Mouse (Mus musculus): Measurements from ENCODE around the gene Tssc4. TPM values are rescaled to one million over a fixed set of nuclear protein-coding genes. Genes with fewer than 3 reads are reported as not detected.
A peak's percentile ranks its signal among the peaks of the same experiment; 100 is the strongest.

The Tssc4 gene
- polyA plus RNA-seq, 1 experiment = 23.0 TPM

DNA sequence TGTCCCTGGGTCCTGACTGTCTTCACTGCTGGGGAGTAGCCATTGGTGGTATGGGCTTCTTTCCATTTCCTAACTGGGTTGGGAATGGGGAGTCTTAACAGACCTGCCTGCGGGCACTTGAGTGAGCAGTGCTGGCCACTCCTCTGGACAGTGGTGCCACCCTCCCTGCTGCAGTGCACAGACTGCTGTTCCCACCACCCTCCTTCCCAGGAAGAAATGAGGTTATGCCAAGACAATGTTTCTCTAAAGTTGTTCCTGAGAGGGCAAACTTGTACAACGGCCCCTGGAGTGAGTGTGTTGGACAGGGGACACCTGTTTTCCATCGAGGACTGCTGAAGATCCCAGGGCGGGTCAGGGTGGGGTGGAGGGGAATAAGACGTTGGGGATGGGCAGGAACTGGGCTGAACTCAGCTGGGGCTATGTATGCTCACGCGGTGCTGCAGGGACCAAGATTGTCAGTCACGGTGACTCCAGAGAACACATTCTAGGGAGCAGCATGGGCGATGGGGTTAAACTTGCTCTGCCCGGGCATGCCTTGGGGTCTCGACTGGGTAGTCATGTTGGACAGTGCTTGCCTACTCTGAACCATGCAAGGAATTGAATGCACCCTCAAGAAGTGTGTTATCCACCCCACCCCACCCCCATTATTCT is 15.0 kb upstream of the Tssc4 start:
- peaks cover 55% of the 10 kb centered on the region for H3K4me1 ChIP-seq (ENCODE audit: control insufficient read depth, insufficient read depth, low read length)
- TF ChIP-seq CTCF (IDR thresholded peaks at IDR 0.05; ENCODE audit: low read depth, low read length) (no peak), POLR2A (IDR thresholded peaks at IDR 0.05; ENCODE audit: borderline replicate concordance, low read depth, low read length) (no peak)

DNA sequence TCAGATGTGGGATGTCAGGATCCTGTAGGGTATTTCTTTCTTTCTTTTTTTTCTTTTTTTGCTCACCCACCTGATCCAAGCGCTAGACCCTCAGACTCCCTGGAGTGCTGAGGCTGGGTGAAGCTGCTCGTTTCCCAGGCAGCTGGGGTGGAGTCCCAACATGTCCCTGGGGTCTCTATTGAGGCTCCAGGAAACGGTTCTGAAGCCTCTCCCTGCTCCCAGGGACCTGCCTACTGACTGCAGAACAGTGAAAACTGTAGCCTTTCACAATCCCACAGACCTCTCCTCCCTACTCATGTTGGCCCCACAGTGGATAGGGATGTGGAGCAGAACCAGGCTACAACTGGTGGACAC is 14.5 kb upstream of the Tssc4 start:
- Histone ChIP-seq H3K27ac (ENCODE audit: insufficient read depth, low read depth, low read length) (peak overlapping the region; percentile 8; the same call in 1 of the 2 replicates), H3K4me1 (ENCODE audit: control insufficient read depth, insufficient read depth, low read length) (peaks cover 58% of the 10 kb centered on the region), H3K4me3 (ENCODE audit: insufficient read depth, low read length) (peak overlapping the region; percentile 63)
- TF ChIP-seq POLR2A (IDR thresholded peaks at IDR 0.05; ENCODE audit: borderline replicate concordance, low read depth, low read length) = no peak

More for the DNA sequence above, 15.0 kb upstream of the Tssc4 start:
- Histone ChIP-seq H3K4me3 (ENCODE audit: insufficient read depth, low read length) (peak overlapping the region; percentile 63), H3K27ac (ENCODE audit: insufficient read depth, low read depth, low read length) (peak overlapping the region; percentile 9; the same call in 1 of the 2 replicates)

DNA sequence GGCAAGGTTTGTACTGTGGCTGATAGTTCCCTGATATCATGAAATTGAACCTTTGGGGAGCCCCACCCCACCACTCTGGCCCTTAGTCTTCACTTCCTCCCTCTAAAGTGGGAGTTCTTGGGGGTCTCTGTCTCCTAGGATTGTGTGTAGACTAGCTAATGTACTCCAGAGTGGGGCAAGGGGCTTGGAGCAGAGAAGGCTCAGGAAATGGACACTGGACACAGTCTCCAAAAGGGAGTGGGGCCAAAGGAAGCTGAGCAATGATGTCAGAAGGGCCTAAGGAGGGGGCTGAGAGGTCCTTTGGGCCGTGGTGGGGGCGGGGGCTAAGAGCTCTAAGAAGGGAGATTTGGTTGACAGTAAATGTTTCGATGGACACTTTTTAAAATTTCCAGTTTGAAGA is 14.0 kb upstream of the Tssc4 start:
- TF ChIP-seq CTCF (IDR thresholded peaks at IDR 0.05; ENCODE audit: low read depth, low read length) (0 out of 2 replicates have a peak, but pooled peaks have one; percentile 30), POLR2A (IDR thresholded peaks at IDR 0.05; ENCODE audit: borderline replicate concordance, low read depth, low read length) (no peak)
- 0 out of 2 replicates have a peak overlapping the region, but pooled peaks have one; percentile 8 for H3K27ac ChIP-seq (ENCODE audit: insufficient read depth, low read depth, low read length)

DNA sequence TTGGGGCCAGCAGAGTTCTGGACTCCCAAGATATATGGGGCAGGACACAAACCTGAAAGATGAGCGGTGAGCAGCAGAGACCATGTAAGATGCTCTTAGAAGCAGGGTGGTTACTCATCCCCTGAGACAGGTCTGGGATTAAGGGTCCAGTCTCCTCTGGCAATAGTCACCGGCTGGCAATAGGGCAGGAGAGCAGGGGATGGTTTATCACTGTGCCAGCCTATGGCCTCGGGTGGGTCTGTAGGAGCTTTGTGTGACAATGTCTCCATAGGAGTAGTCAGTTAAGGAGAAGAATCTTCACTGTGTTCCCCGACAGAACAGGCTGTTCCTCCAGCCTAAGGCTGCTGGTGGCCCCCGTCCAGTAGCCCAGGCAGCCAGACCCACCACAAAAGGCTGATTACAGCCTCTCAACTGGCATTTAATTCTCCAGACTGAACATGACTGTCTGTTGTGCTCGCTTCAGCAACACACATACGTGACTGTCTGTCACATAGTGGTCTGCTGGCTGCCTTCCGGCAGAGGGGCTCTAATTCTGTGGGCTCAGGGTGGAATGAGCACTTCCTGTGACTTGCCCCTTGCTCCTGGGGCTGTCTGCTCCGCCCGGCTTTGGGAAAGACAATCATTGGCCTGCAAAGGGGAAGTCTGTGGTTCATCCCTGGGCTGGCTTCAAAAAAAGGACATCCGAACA is 13.4 kb upstream of the Tssc4 start:
- peaks cover 62% of the 10 kb centered on the region for H3K4me1 ChIP-seq (ENCODE audit: control insufficient read depth, insufficient read depth, low read length)
- H3K4me3 ChIP-seq (ENCODE audit: insufficient read depth, low read length) = peak overlapping the region; percentile 23
- TF ChIP-seq CTCF (IDR thresholded peaks at IDR 0.05; ENCODE audit: low read depth, low read length) (no peak), POLR2A (IDR thresholded peaks at IDR 0.05; ENCODE audit: borderline replicate concordance, low read depth, low read length) (no peak)
- peak overlapping the region; percentile 38 for H3K27ac ChIP-seq (ENCODE audit: insufficient read depth, low read depth, low read length)

More for the DNA sequence above, 14.0 kb upstream of the Tssc4 start:
- H3K4me1 ChIP-seq (ENCODE audit: control insufficient read depth, insufficient read depth, low read length) = peaks cover 60% of the 10 kb centered on the region
- peak overlapping the region; percentile 63 for H3K4me3 ChIP-seq (ENCODE audit: insufficient read depth, low read length)

DNA sequence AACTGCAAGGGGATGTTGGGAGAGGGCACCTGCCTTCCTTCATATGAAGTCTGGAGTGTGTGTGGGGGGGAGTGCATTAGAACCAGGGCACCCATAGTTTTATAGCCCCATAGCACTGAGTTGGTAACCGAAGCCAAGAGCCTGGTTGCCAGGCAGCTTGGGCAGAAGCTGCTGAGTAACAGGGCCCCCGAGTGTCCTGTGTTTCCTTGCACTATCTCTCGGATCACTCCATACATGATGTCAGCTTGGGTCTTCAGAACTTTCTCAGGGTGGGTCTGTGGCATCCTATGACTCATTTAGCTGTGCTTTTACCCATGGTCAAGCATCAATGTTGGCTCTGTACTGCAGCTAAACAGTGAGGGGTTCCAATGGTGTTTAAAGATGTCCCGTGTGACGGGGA is 12.0 kb upstream of the Tssc4 start:
- peaks cover 59% of the 10 kb centered on the region for H3K4me1 ChIP-seq (ENCODE audit: control insufficient read depth, insufficient read depth, low read length)
- H3K4me3 ChIP-seq (ENCODE audit: insufficient read depth, low read length) = no peak overlapping the region
- 0 out of 2 replicates have a peak overlapping the region, but pooled peaks have one; percentile 83 for H3K27ac ChIP-seq (ENCODE audit: insufficient read depth, low read depth, low read length)
- no peak for TF ChIP-seq CTCF (IDR thresholded peaks at IDR 0.05; ENCODE audit: low read depth, low read length)
- TF ChIP-seq POLR2A (IDR thresholded peaks at IDR 0.05; ENCODE audit: borderline replicate concordance, low read depth, low read length) = no peak

DNA sequence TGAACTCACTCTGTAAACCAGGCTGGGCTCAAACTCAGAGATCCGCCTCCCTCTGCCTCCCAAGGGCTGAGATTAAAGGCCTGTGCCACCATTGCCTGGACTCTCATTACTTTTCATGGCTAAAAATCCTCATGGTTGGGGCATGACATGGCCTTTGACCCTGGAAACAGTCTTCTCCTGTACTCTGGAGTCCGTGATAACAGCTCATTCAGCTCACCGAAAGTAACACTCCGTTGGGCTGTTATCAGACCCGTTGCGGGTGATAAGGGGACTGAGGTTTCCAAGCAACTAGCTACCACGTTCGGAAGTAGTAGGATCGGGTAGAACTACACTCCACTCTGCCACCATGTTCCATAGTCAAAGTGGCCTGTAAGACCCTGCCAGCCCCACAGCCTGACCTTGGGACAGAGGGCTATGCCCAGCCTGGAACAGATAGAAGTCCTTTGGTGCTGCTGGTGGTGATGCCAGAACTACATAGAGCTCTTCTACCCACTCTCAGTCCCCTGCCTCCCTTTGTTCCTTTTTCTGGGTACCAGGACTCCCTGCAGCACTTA is 11.3 kb upstream of the Tssc4 start:
- H3K4me1 ChIP-seq (ENCODE audit: control insufficient read depth, insufficient read depth, low read length) = peaks cover 56% of the 10 kb centered on the region
- H3K27ac ChIP-seq (ENCODE audit: insufficient read depth, low read depth, low read length) = peak overlapping the region; percentile 83
- H3K4me3 ChIP-seq (ENCODE audit: insufficient read depth, low read length) = peak overlapping the region; percentile 15
- no peak for TF ChIP-seq POLR2A (IDR thresholded peaks at IDR 0.05; ENCODE audit: borderline replicate concordance, low read depth, low read length)
- no peak for TF ChIP-seq CTCF (IDR thresholded peaks at IDR 0.05; ENCODE audit: low read depth, low read length)

DNA sequence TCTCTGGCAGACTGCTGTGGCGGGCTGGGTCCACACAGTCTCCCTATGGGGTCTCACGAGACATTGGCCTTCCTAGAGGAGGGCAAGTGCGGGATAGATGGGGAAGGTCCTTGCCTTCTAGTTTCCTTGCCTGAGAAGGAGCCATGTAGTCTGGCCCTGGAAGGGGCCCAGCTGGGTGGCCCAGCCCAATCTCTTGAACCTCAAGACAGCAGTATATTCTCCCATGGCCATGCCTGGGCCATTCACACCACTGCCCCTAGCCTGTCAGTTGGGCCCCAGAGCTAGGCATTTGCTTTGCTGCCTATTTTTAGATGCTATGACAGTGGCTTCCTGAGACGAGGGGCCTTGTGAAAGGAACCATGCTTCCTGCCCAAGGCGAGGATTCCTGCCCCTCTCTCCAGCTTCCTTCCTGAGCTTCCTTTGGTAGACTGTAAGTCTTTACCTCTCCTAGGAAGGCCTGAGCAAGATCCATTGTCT is 10.8 kb upstream of the Tssc4 start:
- no peak for TF ChIP-seq POLR2A (IDR thresholded peaks at IDR 0.05; ENCODE audit: borderline replicate concordance, low read depth, low read length)
- no peak for TF ChIP-seq CTCF (IDR thresholded peaks at IDR 0.05; ENCODE audit: low read depth, low read length)
- peaks cover 56% of the 10 kb centered on the region for H3K4me1 ChIP-seq (ENCODE audit: control insufficient read depth, insufficient read depth, low read length)
- peak overlapping the region; percentile 18 for H3K4me3 ChIP-seq (ENCODE audit: insufficient read depth, low read length)
- H3K27ac ChIP-seq (ENCODE audit: insufficient read depth, low read depth, low read length) = peak overlapping the region; percentile 83

DNA sequence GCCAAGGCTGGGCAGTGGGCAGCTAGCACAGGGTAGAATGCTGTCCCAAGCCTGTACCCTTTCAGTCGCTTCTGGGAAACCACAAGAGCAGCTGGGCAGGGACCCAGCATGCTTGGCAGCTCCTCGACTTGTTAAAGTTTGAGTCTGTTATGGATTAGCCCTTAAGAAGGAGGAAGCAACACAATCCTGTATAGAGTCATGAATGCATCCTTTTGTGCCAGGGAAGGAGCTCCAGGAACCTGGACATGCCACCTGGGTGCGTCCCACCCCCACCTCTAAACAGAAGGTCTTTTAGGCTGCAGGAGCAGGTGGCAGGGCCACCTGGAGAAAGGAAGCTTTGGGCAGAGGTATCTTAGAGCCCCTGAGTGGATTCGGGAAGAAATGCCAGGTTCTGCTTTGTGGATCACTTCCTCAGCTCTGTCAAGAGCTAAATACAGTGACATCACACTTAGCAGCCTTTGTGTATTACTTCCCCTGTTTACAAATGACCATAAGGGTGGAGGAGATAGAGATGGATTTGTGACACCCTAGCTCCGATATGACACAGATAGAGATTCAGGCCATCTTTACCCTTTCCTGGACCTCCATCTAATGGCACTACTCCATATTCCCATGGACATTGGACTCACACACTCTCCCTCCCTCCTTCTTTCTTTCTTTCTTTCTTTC is 9.7 kb upstream of the Tssc4 start:
- peaks cover 54% of the 10 kb centered on the region for H3K4me1 ChIP-seq (ENCODE audit: control insufficient read depth, insufficient read depth, low read length)
- H3K27ac ChIP-seq (ENCODE audit: insufficient read depth, low read depth, low read length) = peak overlapping the region; percentile 83
- TF ChIP-seq CTCF (IDR thresholded peaks at IDR 0.05; ENCODE audit: low read depth, low read length) (0 out of 2 replicates have a peak, but pooled peaks have one; percentile 31), POLR2A (IDR thresholded peaks at IDR 0.05; ENCODE audit: borderline replicate concordance, low read depth, low read length) (no peak)
- H3K4me3 ChIP-seq (ENCODE audit: insufficient read depth, low read length) = no peak overlapping the region

DNA sequence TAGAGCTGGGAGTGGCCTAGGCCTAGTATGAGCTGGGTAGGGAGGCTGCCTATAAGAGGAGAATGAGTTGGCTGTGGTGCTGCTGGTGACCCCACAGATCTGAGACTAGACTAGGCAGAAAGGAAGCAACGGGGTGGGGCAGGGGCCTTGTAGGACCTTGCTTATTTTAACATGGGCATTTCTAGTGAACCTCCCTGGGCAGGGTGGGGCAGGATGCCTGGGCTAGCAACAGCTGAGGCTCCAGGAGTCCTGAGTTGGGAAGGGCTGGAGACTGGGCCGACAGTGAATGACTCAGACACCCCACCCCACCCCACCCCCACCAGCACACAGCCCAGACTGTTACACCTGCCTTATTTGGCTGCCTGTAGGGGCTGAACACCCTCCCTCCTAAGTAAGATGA is 6.3 kb upstream of the Tssc4 start:
- TF ChIP-seq POLR2A (IDR thresholded peaks at IDR 0.05; ENCODE audit: borderline replicate concordance, low read depth, low read length) (no peak), CTCF (IDR thresholded peaks at IDR 0.05; ENCODE audit: low read depth, low read length) (no peak)
- Histone ChIP-seq H3K27ac (ENCODE audit: insufficient read depth, low read depth, low read length) (no peak overlapping the region), H3K4me3 (ENCODE audit: insufficient read depth, low read length) (no peak overlapping the region), H3K4me1 (ENCODE audit: control insufficient read depth, insufficient read depth, low read length) (peaks cover 23% of the 10 kb centered on the region)

Measured in bone marrow macrophage, adult 2 months (primary cell).